Mouse (Mus musculus): Measurements from ENCODE around the gene F7. TPM values are rescaled to one million over a fixed set of nuclear protein-coding genes. Genes with fewer than 3 reads are reported as not detected.
"Not testable (repeated sequence)": the region's sequence is repeated elsewhere in the genome, so short reads cannot be mapped to it uniquely, and the experiment has no call there.

The F7 gene
- total and polyA plus RNA-seq, 3 experiments = not detected

DNA sequence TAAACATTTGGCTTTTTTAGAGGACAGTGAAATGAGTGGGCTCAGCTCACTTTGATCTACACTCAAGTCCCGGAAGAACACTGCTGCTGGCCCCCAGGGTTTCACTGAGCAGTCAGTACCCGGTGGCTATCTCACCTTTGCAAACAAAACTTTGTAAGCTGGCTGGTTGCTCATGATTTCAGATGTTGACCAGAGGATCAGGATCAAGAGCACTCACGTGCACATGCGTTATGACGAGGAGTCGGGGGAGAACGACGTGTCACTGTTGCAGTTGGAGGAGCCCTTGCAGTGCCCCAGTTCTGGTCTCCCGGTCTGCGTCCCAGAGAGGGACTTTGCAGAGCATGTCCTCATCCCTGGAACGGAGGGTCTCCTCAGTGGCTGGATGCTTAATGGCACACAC, 47.4 kb downstream of the F7 start:
- Histone ChIP-seq H3K27ac (ENCODE audit: control insufficient read depth, low read depth, low read length) (no peak overlapping the region), H3K79me2 (ENCODE audit: control insufficient read depth, insufficient read depth, low read length, poor library complexity) (no peaks in the 10 kb centered on the region), H3K36me3 (ENCODE audit: control insufficient read depth in 1 of 2, insufficient read depth in 2 of 2, low read length in 2 of 2) (peaks cover 0 to 5% of the 10 kb centered on the region in 2 experiments; a peak in 2 of 4 replicates), H3K27me3 (ENCODE audit: control insufficient read depth in 1 of 2, insufficient read depth in 2 of 2, low read length in 2 of 2) (no peaks in the 10 kb centered on the region), H3K9me3 (replicated peaks; ENCODE audit: insufficient read depth, low read length) (no peaks in the 10 kb centered on the region), H3K9ac (ENCODE audit: control insufficient read depth, low read depth, low read length, poor library complexity, severe bottlenecking) (no peak overlapping the region), H3K4me1 (ENCODE audit: control insufficient read depth in 1 of 2, insufficient read depth in 2 of 2, low read length in 2 of 2) (no peaks in the 10 kb centered on the region), H3K4me3 (ENCODE audit: control insufficient read depth in 1 of 2, insufficient read depth in 1 of 2, low read depth in 2 of 2, low read length in 2 of 2) (no peak overlapping the region)
- TF ChIP-seq TCF12 (IDR thresholded peaks at IDR 0.05; ENCODE audit: low read depth, low read length) (no peak), NRF1 (IDR thresholded peaks at IDR 0.05; ENCODE audit: insufficient read depth, low read depth, low read length, poor library complexity, severe bottlenecking) (no peak), SIN3A (IDR thresholded peaks at IDR 0.05; ENCODE audit: low read length) (no peak), POLR2AphosphoS2 (IDR thresholded peaks at IDR 0.05; ENCODE audit: low read length) (no peak), MAZ (IDR thresholded peaks at IDR 0.05; ENCODE audit: low read depth, low read length) (no peak), MYC (IDR thresholded peaks at IDR 0.05; ENCODE audit: low read depth, low read length) (no peak), GATA1 (IDR thresholded peaks at IDR 0.05; ENCODE audit: low read depth, low read length) (no peak), GABPA (IDR thresholded peaks at IDR 0.05; ENCODE audit: low read depth, low read length) (no peak), ETS1 (IDR thresholded peaks at IDR 0.05; ENCODE audit: low read depth, low read length) (no peak)
- no peak for DNase-seq (ENCODE audit: low read depth, low spot score)

DNA sequence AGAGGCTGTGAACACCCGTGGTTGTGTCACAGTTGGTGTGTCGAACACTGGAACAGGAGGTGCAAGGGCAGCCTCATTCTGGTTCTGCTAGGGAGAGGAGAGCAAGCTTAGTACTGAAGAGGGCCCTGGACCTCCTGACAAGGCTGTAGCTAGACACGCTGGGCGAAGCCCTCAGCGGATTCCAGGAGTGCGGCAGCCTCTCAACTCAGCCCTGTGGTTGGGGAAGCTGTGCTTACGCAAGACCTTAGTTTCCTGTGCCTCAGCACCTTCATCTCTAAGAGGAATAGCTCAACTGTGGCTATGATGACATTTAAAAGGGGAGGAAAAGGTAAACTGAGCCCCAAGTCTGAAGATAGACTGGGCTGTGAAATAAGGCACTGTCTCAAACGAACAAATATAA, 49.2 kb downstream of the F7 start:
- no peak overlapping the region for H3K27ac ChIP-seq (ENCODE audit: control insufficient read depth, low read depth, low read length)
- H3K9ac ChIP-seq (ENCODE audit: control insufficient read depth, low read depth, low read length, poor library complexity, severe bottlenecking) = no peak overlapping the region
- TF ChIP-seq ZNF384 (IDR thresholded peaks at IDR 0.05; ENCODE audit: low read depth, low read length) (no peak), MAZ (IDR thresholded peaks at IDR 0.05; ENCODE audit: low read depth, low read length) (no peak), ELF1 (IDR thresholded peaks at IDR 0.05; ENCODE audit: low read depth, low read length) (no peak)
- H3K36me3 ChIP-seq (ENCODE audit: control insufficient read depth in 1 of 2, insufficient read depth in 2 of 2, low read length in 2 of 2) = peaks cover 0 to 9% of the 10 kb centered on the region in 2 experiments; a peak in 2 of 4 replicates
- H3K79me2 ChIP-seq (ENCODE audit: control insufficient read depth, insufficient read depth, low read length, poor library complexity) = no peaks in the 10 kb centered on the region
- no peak for DNase-seq (ENCODE audit: low read depth, low spot score)
- no peaks in the 10 kb centered on the region for H3K4me1 ChIP-seq (ENCODE audit: control insufficient read depth in 1 of 2, insufficient read depth in 2 of 2, low read length in 2 of 2)
- H3K4me3 ChIP-seq (ENCODE audit: control insufficient read depth in 1 of 2, insufficient read depth in 1 of 2, low read depth in 2 of 2, low read length in 2 of 2) = no peak overlapping the region
- H3K27me3 ChIP-seq (ENCODE audit: control insufficient read depth in 1 of 2, insufficient read depth in 2 of 2, low read length in 2 of 2) = no peaks in the 10 kb centered on the region
- no peaks in the 10 kb centered on the region for H3K9me3 ChIP-seq (replicated peaks; ENCODE audit: insufficient read depth, low read length)

DNA sequence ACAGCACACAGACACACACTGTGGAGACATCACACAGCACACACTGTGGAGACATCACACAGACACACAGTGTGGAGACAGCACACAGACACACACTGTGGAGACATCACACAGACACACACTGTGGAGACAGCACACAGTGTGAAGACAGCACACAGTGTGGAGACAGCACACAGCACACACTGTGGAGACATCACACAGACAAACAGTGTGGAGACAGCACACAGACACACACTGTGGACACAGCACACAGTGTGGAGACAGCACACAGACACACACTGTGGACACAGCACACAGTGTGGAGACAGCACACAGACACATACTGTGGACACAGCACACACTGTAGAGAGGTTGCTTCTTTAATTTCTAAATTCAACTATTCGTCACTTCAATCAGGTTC, 49.7 kb downstream of the F7 start:
- H3K27me3 ChIP-seq (ENCODE audit: control insufficient read depth in 1 of 2, insufficient read depth in 2 of 2, low read length in 2 of 2); H3K4me1 ChIP-seq (ENCODE audit: control insufficient read depth in 1 of 2, insufficient read depth in 2 of 2, low read length in 2 of 2); H3K4me3 ChIP-seq (ENCODE audit: control insufficient read depth in 1 of 2, insufficient read depth in 1 of 2, low read depth in 2 of 2, low read length in 2 of 2); H3K9ac ChIP-seq (ENCODE audit: control insufficient read depth, low read depth, low read length, poor library complexity, severe bottlenecking); H3K9me3 ChIP-seq (replicated peaks; ENCODE audit: insufficient read depth, low read length); DNase-seq (ENCODE audit: low read depth, low spot score); H3K27ac ChIP-seq (ENCODE audit: control insufficient read depth, low read depth, low read length); H3K79me2 ChIP-seq (ENCODE audit: control insufficient read depth, insufficient read depth, low read length, poor library complexity): not testable (repeated sequence)
- TF ChIP-seq POLR2AphosphoS5 (IDR thresholded peaks at IDR 0.05; ENCODE audit: borderline replicate concordance, low read depth, low read length) = peak; percentile 34; the same call in 1 of the 2 replicates
- 0 out of 2 replicates have a peak, but pooled peaks have one; percentile 70 for TF ChIP-seq ZKSCAN1 (IDR thresholded peaks at IDR 0.05; ENCODE audit: low read depth, low read length)
- peaks cover 0 to 11% of the 10 kb centered on the region in 2 experiments; a peak in 2 of 4 replicates for H3K36me3 ChIP-seq (ENCODE audit: control insufficient read depth in 1 of 2, insufficient read depth in 2 of 2, low read length in 2 of 2)

All from MEL (cell line).